Mouse (Mus musculus): ENCODE data around the gene Itpr2.

Itpr2 gene

DNA sequence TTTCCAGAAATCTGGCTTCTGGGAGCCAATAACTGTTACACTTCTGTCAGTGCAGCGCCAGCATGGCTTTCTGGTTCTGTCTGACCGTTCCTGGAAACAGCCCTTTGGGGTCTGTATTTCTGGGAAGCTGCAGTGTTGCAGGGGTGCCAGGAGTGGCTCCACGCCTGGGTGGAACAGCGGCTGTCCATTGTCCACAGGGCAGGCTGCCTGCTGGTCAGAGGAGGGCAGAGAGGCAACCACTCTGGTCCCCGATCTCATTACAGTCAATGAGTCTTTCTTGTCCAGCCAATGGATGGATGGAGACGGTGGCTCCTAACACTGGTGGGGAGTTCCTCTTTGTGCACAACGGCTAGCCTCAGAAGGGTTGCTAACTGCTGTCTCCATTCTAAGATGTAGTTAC is 150.2 kb downstream of the Itpr2 start:
- DNase-seq (ENCODE audit: low spot score in 2 of 2): no peak

DNA sequence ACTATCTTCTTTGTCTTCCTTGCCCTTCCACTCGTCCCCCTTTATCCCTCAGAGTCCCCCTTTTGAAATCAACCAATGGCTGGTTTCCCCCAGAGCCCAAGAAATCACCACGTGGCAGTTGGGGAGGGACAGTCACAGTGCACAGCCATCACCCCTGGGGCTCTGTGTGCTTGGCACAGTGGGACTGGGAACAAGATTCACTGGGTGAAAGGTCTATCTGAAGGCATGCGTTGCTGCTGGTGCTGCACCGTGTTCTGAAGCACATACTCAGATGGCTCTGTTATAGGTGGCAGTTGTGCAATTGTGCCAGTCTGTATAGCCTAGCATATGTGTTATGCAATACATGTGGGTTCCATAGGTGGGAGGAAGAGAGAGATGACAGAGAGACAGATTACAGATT is 154.5 kb downstream of the Itpr2 start:
- no peak for DNase-seq (ENCODE audit: low spot score in 2 of 2)

- DNase-seq (ENCODE audit: low spot score in 2 of 2): no peak
Observed at GRCm38 (mm10) chr6:146346545-146347195, 155.4 kb downstream of the Itpr2 start.

DNA sequence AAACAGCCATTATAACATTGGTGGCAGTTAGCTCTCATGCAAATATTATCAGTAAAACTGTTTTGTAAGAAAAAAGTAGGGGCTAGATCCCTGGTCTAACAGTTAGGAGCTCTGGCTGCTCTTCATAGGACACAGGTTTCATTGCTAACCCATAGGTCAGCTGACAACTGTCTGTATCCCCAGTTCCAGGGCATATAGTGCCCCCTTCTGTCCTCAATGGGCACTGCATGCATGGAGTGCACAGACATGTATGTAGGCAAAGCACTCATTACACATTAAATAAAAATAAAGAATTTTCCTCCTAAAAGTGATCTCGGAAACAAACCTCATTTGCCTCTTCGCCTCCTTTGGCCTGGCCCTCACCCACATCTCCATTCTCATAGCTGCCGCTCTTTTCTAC is 157.3 kb downstream of the Itpr2 start:
- peak in 1 of 2 experiments; percentile 21 for DNase-seq (ENCODE audit: low spot score in 2 of 2)

GRCm38 (mm10) chr6:146343671-146344384 is 158.2 kb downstream of the Itpr2 start:
- no peak for DNase-seq (ENCODE audit: low spot score in 2 of 2)

- no peak for DNase-seq (ENCODE audit: low spot score in 2 of 2)
Observed at GRCm38 (mm10) chr6:146342995-146343394, 159.0 kb downstream of the Itpr2 start.

- DNase-seq (ENCODE audit: low spot score in 2 of 2): no peak
Observed at GRCm38 (mm10) chr6:146341934-146342333, 160.1 kb downstream of the Itpr2 start.

GRCm38 (mm10) chr6:146341413-146341812 is 160.6 kb downstream of the Itpr2 start:
- DNase-seq (ENCODE audit: low spot score in 2 of 2): no peak

DNA sequence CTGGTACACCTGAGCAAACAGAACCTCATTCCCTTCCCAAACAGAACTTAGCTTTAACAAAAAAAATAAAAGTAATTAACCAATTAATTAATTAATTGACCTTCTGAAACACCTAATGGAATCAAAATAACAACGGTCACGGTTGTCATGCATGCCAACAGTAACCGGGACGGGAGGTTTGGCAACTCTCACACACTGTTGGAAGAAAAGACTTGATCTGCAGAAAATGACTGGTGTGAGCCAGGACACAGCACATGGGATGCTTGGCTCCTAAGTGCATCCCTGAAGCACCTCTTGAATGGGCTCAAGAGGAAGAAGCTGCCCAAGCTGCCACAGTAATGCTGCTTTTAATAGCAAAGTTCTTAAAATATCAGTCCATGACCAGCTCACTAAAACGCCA is 161.1 kb downstream of the Itpr2 start:
- no peak for DNase-seq (ENCODE audit: low spot score in 2 of 2)

- peak; percentile 9 to 30 for DNase-seq (ENCODE audit: low spot score in 2 of 2)
Observed at GRCm38 (mm10) chr6:146339779-146340178, 162.2 kb downstream of the Itpr2 start.

DNA sequence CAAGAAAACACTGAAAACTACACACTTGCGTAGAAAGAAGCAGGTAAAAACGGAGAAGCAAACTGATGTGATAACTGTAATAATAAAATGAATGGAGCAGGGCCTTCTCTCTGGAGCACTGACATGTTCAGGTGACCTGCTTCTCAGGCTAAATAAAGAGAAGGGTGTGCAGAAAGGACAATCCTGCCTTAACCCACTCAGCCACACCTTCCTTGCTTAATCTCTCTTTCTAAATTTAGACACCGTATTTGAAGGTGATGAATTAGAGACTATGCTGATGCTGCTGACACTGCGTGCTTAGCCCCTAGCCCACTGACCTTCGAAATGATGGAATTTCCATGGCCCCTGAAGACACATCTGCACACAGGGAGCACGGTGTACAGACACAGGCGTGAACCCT is 164.8 kb downstream of the Itpr2 start:
- no peak for DNase-seq (ENCODE audit: low spot score in 2 of 2)

DNA sequence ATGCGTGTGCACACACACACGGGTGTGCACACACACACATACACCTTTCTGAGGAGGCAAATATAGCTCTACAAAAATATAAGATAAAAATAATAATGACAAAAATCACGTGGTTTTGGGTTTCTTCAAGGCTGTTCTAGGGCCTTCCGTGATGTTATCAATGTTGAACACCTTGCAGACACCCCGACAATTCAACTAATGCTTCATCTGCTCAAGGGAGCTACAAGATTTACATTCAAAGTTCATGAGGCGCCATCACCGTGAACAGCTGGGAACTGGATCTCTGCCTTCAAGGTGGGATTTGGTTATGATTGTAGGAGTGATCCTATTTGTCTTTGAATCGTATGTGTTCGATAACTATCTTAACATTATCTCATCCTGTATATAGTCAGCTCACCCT is 166.8 kb downstream of the Itpr2 start:
- DNase-seq (ENCODE audit: low spot score in 2 of 2): no peak

DNA sequence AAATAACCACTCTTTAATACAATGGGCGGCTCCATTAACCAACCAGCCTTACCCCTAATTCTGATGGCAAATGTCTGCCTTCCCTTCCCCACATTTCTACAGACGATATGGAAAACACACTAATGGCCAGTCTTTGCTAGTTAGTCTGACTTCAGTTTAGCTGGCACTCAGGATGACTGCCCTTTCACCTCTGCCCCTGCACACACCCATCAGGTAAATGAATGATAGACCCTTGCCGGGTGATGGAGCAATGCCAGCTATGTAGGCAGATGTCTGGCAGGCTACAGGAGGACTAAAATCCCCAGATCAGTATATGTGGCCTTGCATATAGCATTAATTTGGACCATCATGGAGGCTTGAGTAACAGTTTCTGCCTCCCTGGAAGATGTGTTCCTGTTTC is 168.5 kb downstream of the Itpr2 start:
- no peak for DNase-seq (ENCODE audit: low spot score in 2 of 2)

DNA sequence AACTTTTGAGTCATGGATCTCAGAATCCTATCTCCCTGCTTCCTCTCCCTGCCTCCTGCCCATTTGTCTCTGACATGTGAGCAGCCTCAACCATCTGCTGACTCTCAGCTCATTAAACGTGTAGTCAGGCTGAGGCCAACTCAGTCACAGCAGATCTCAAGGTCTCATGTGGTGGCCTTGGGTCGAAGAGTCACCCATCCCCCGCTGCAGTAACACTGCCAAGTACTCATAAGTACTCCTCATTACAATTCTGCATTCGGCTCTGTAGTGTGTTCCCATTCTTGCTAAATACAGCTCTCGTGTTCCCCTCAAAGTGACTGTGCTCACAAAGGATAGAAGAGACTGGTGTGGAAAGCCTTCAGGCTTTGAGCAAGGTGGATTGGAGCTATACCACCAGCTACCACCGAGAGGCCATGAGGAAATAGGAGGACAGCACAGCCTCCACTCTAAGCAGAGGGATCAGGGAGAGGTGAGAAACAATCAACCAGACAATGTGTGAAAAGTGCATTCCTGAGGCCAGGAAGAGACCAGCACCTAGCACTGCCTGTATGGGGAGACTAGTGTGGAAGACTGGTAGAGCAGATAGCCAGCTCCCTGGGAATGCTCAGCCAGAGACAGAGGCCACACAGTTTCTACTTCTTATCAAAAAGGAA is 170.9 kb downstream of the Itpr2 start:
- DNase-seq (ENCODE audit: low spot score in 2 of 2): no peak

- DNase-seq (ENCODE audit: low spot score in 2 of 2): no peak
Observed at GRCm38 (mm10) chr6:146329079-146329478, 172.9 kb downstream of the Itpr2 start.

GRCm38 (mm10) chr6:146326631-146327030 is 175.4 kb downstream of the Itpr2 start:
- DNase-seq (ENCODE audit: low spot score in 2 of 2): no peak

DNA sequence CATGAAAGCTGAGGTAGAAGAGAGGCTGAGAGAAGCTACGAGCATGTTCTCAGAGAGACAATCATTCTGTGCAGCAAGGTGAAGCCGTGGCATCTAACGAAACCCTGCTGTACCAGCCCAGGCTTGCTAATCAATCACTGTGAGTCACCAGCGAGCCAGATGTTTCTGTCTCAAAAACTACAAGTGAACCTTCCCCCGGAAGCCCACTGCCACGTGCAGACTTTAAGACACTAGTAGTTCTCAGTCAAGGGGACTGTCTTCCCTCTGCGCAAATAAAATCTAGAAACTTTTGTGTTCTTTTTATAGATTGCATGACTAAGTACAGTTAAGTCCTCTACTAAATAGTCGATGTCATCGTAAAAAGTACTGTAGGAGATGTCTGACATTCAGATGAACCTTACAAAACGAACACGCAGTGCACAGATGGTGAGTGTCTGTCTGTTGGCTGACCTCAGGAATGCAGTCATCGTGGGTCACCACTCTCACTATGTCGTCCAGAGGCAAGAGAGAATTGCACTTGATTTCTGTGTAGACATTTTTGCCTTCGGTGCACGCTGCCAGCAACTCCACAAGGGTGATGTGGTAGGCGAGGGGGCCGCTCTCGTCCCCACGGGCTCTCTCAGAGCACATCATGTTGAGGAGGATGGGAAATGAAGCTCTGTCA is 177.3 kb downstream of the Itpr2 start:
- DNase-seq (ENCODE audit: low spot score in 2 of 2): no peak

GRCm38 (mm10) chr6:146322555-146322954 is 179.5 kb downstream of the Itpr2 start:
- DNase-seq (ENCODE audit: low spot score in 2 of 2): no peak

- no peak for DNase-seq (ENCODE audit: low spot score in 2 of 2)
Observed at GRCm38 (mm10) chr6:146321951-146322350, 180.1 kb downstream of the Itpr2 start.

DNA sequence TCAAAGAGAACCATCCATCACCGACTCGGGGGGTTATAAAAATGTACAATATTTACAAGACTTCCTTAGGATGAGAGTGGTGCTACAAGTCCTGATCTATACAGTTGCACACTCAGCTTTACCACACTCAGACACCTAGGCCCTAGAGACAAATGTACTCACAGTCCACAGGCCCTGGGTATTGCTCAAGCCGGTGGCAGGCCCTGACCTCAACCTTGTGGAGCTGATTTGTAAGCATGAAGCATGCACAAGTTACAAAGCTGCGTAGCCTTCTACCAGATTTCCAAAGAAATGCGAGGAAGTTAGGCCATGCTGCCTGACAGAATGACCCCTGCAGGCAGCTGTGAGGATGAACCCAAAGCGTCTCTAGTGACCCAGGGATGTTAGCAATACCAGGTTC is 185.6 kb downstream of the Itpr2 start:
- DNase-seq (ENCODE audit: low spot score in 2 of 2): no peak

GRCm38 (mm10) chr6:146315153-146315552 is 186.9 kb downstream of the Itpr2 start:
- no peak for DNase-seq (ENCODE audit: low spot score in 2 of 2)

- no peak for DNase-seq (ENCODE audit: low spot score in 2 of 2)
Observed at GRCm38 (mm10) chr6:146314304-146314703, 187.7 kb downstream of the Itpr2 start.
